In genomic region chr8:92312178-92312577, GRCm38 (mm10) we compare ENCODE assay signal across 27 mouse cellular contexts. TPM values are rescaled to one million over a fixed set of nuclear protein-coding genes. Genes with fewer than 3 reads are reported as not detected.
DNase-seq lines count a peak whose midpoint lies in the region; ATAC-seq and TF ChIP-seq lines count a peak whose summit lies in the region.
"Had no signal": no experiment of that assay in that cellular context is flagged by ENCODE, and none has a peak within 500 bp of the region (broad histone marks: within the 10 kb centered on the region; RNA-seq: fewer than 3 reads in every experiment).

No protein-coding gene starts in this region.

- no peak for TF ChIP-seq CTCF in testis, adult 2 months (IDR thresholded peaks at IDR 0.05; ENCODE audit: control insufficient read depth, insufficient read depth, insufficient replicate concordance, low read depth, low read length)

- ATAC-seq in heart, embryonic 14.5 days (ENCODE audit: insufficient number of reproducible peaks, insufficient read depth, low FRiP score, low read depth) = no peak
- peak; percentile 59; the same call in 1 of the 2 replicates for ATAC-seq in lung, embryonic 15.5 days (ENCODE audit: borderline replicate concordance, extremely low read depth, low FRiP score, low TSS enrichment)
- ATAC-seq: intestine, embryonic 16.5 days; midbrain, embryonic 13.5 days had no signal

- H3K27ac ChIP-seq in heart, embryonic 14.5 days (replicated peaks in 1 of 2; ENCODE audit: control insufficient read depth in 1 of 2, insufficient read depth in 1 of 2, low read depth in 2 of 2, low read length in 2 of 2) = 0 out of 4 replicates have a peak overlapping the region, but pooled peaks of 1 of the 2 experiments have one; percentile 17
- H3K27ac ChIP-seq in lung, embryonic 15.5 days = no peak overlapping the region
- H3K27ac ChIP-seq in testis, adult 2 months (ENCODE audit: control insufficient read depth, insufficient read depth, low read depth, low read length) = no peak overlapping the region
- H3K27ac ChIP-seq: forebrain, embryonic 10.5 days; hindbrain, embryonic 15.5 days; limb, embryonic 15.5 days; liver, embryonic 14.5 days; midbrain, embryonic 13.5 days; neural tube, embryonic 13.5 days had no signal

- TF ChIP-seq POLR2A in testis, adult 2 months (IDR thresholded peaks at IDR 0.05; ENCODE audit: control insufficient read depth, low read depth, low read length) = no peak

- H3K4me3 ChIP-seq in heart, embryonic 14.5 days (ENCODE audit: control insufficient read depth in 1 of 2, insufficient read depth in 1 of 2, low read depth in 1 of 2, low read length in 2 of 2) = no peak overlapping the region
- no peak overlapping the region for H3K4me3 ChIP-seq in lung, embryonic 15.5 days
- H3K4me3 ChIP-seq in testis, adult 2 months (ENCODE audit: control insufficient read depth, low read depth, low read length) = peak overlapping the region; percentile 37; the same call in 1 of the 2 replicates
- H3K4me3 ChIP-seq: forebrain, embryonic 10.5 days; hindbrain, embryonic 15.5 days; limb, embryonic 15.5 days; midbrain, embryonic 13.5 days; neural tube, embryonic 13.5 days had no signal

- H3K36me3 ChIP-seq in heart, embryonic 14.5 days (ENCODE audit: control insufficient read depth, insufficient read depth, low read length) = no peaks in the 10 kb centered on the region
- no peaks in the 10 kb centered on the region for H3K36me3 ChIP-seq in lung, embryonic 15.5 days
- no peaks in the 10 kb centered on the region for H3K36me3 ChIP-seq in testis, adult 2 months (ENCODE audit: control insufficient read depth, insufficient read depth, low read length)
- H3K36me3 ChIP-seq: forebrain, embryonic 10.5 days; hindbrain, embryonic 15.5 days; limb, embryonic 15.5 days; midbrain, embryonic 13.5 days; neural tube, embryonic 13.5 days had no signal

- peaks cover 5 to 10% of the 10 kb centered on the region in 2 experiments; a peak in 3 of 4 replicates for H3K4me1 ChIP-seq in heart, embryonic 14.5 days (ENCODE audit: control insufficient read depth in 2 of 2, insufficient read depth in 2 of 2, low read length in 2 of 2)
- peaks cover 12% of the 10 kb centered on the region; the same call in 1 of the 2 replicates for H3K4me1 ChIP-seq in lung, embryonic 15.5 days
- peaks cover 5% of the 10 kb centered on the region; the same call in 1 of the 2 replicates for H3K4me1 ChIP-seq in testis, adult 2 months (ENCODE audit: control insufficient read depth, insufficient read depth, low read length)
- H3K4me1 ChIP-seq: hindbrain, embryonic 15.5 days; limb, embryonic 15.5 days; neural tube, embryonic 13.5 days had no signal

- H3K9ac ChIP-seq in heart, embryonic 14.5 days (ENCODE audit: low read length) = no peak overlapping the region
- no peak overlapping the region for H3K9ac ChIP-seq in lung, embryonic 15.5 days
- H3K9ac ChIP-seq: hindbrain, embryonic 15.5 days; limb, embryonic 15.5 days; liver, embryonic 14.5 days; midbrain, embryonic 13.5 days; neural tube, embryonic 13.5 days had no signal

- 2% methylated on average over 7 of the region's 7 CpGs for WGBS in heart, embryonic 14.5 days
- 2% methylated on average over 7 of the region's 7 CpGs for WGBS in lung, embryonic 15.5 days

- H3K4me2 ChIP-seq in heart, embryonic 14.5 days (ENCODE audit: low read length) = peak overlapping the region; percentile 30; the same call in 1 of the 2 replicates
- H3K4me2 ChIP-seq in lung, embryonic 15.5 days = no peak overlapping the region
- H3K4me2 ChIP-seq: hindbrain, embryonic 15.5 days; limb, embryonic 15.5 days; midbrain, embryonic 13.5 days; neural tube, embryonic 13.5 days had no signal

- H3K9me3 ChIP-seq in heart, embryonic 14.5 days (ENCODE audit: control insufficient read depth, low read length) = no peaks in the 10 kb centered on the region
- H3K9me3 ChIP-seq in lung, embryonic 15.5 days = no peaks in the 10 kb centered on the region
- H3K9me3 ChIP-seq: forebrain, embryonic 10.5 days; hindbrain, embryonic 15.5 days; limb, embryonic 15.5 days; midbrain, embryonic 13.5 days; neural tube, embryonic 13.5 days had no signal

- peaks cover 13% of the 10 kb centered on the region; the same call in 1 of the 2 replicates for H3K27me3 ChIP-seq in heart, embryonic 14.5 days (ENCODE audit: control insufficient read depth, insufficient read depth, low read length)
- peaks cover 69% of the 10 kb centered on the region for H3K27me3 ChIP-seq in lung, embryonic 15.5 days
- H3K27me3 ChIP-seq in testis, adult 2 months (ENCODE audit: control insufficient read depth, insufficient read depth, low read length) = no peaks in the 10 kb centered on the region
- H3K27me3 ChIP-seq: hindbrain, embryonic 15.5 days; limb, embryonic 15.5 days; midbrain, embryonic 13.5 days; neural tube, embryonic 13.5 days had no signal

- DNase-seq in embryo, embryonic 9.5 days (ENCODE audit: extremely low spot score) = peak; percentile 26
- DNase-seq in embryo, embryonic 10.5 days (ENCODE audit: low spot score) = no peak
- DNase-seq in heart, adult 9 months (ENCODE audit: low spot score in 2 of 2) = no peak
- DNase-seq in lung, postnatal 36 days = no peak
- DNase-seq in testis, postnatal 14 days (ENCODE audit: low spot score) = no peak
- DNase-seq: adrenal gland, postnatal 10 days; cerebellum, adult 8-10 months; cerebellum, postnatal 36 days; gastrocnemius, postnatal 25 days; heart, postnatal 36 days; kidney, adult 9 months; kidney, postnatal 14 days; left cerebral cortex, postnatal 4 days; right cerebral cortex, adult 18-20 months; right cerebral cortex, postnatal 4 days; thymus, adult 18-20 months; thymus, postnatal 4 days had no signal

RNA-seq across cellular contexts. Expression of gene Irx5, which starts 45.2 kb away (rescaled TPM):
- polyA plus RNA-seq in heart, embryonic 14.5 days (2014; fragmentation: Nextera tagmentation; extraction: Ambion mirVana) = 10.4 and 11.5 TPM in 2 replicates
- polyA plus RNA-seq in lung, embryonic 15.5 days (2015; fragmentation: Nextera tagmentation; extraction: Ambion mirVana) = 19.8 and 20.4 TPM in 2 replicates
- polyA plus RNA-seq in testis, adult 2 months (2012; rRNA removed) = 7.5 and 8.7 TPM in 2 replicates
- polyA plus RNA-seq: intestine, embryonic 16.5 days had no signal
